Mouse (Mus musculus) heart, embryonic 16.5 days (tissue): ENCODE results near the gene Pla2g16. TPM values are rescaled to one million over a fixed set of nuclear protein-coding genes. Genes with fewer than 3 reads are reported as not detected.

Source experiments
- ATAC-seq: fragments of 200-750 bp; cut with Nextera tagmentation; replicated peaks from 2 replicates; pipeline ENCODE4 v1.8.0; 2017; ENCODE audit warnings: moderate number of reproducible peaks; ENCODE audit not compliant: insufficient read depth, low FRiP score; ENCODE audit errors: extremely low read depth
- H3K27ac ChIP-seq: fragments of 300-500 bp; sonication (generic); 2 replicates; pipeline ENCODE4 v1.5.1; 2014; ENCODE audit warnings: mild to moderate bottlenecking, low read length, control low read depth, moderate library complexity
- H3K27me3 ChIP-seq: fragments of 300-500 bp; sonication (generic); 2 replicates; pipeline ENCODE4 v1.6.1; 2014; ENCODE audit warnings: low read length, mixed read lengths; ENCODE audit not compliant: control insufficient read depth, insufficient read depth
- H3K36me3 ChIP-seq: fragments of 300-500 bp; sonication (generic); 2 replicates; pipeline ENCODE4 v1.6.1; 2014; ENCODE audit not compliant: control insufficient read depth, insufficient read depth
- H3K4me1 ChIP-seq: fragments of 300-500 bp; sonication (generic); 2 replicates; pipeline ENCODE4 v1.6.1; 2014; ENCODE audit warnings: low read length, mixed read lengths; ENCODE audit not compliant: control insufficient read depth, insufficient read depth
- H3K4me2 ChIP-seq: fragments of 300-500 bp; sonication (generic); 2 replicates; pipeline ENCODE4 v1.6.1; 2014; ENCODE audit warnings: low read depth, mild to moderate bottlenecking, control low read depth, low read length
- H3K4me3 ChIP-seq: fragments of 300-500 bp; sonication (generic); 2 replicates; pipeline ENCODE4 v1.5.1; 2014; ENCODE audit warnings: mild to moderate bottlenecking, control low read depth, low read length
- H3K9ac ChIP-seq: fragments of 300-500 bp; sonication (generic); 2 replicates; pipeline ENCODE4 v1.6.1; 2014; ENCODE audit warnings: low read length, control low read depth
- H3K9me3 ChIP-seq: fragments of 300-500 bp; sonication (generic); replicated peaks from 2 replicates; pipeline ENCODE4 v1.6.1; 2016; ENCODE audit warnings: low read length; ENCODE audit not compliant: control insufficient read depth
- WGBS: fragments of 180-500 bp; shearing (Covaris S2); extraction: QIAGEN DNeasy Blood & Tissue Kit; methylation state at CpG from one replicate; pipeline ENCODE4 v1.1.7; 2014; 5-methylcytosine and 5-hydroxymethylcytosine counted together
- polyA plus RNA-seq: library from polyadenylated mRNA; unstranded; fragments of >200 nt; fragmentation: Nextera tagmentation; extraction: Ambion mirVana; gene quantifications from 2 replicates; pipeline ENCODE4 v1.2.1, GENCODE M21; 2015

The Pla2g16 gene
- polyA plus RNA-seq, 1 experiment from 2014 or later, result 51.4 TPM

DNA sequence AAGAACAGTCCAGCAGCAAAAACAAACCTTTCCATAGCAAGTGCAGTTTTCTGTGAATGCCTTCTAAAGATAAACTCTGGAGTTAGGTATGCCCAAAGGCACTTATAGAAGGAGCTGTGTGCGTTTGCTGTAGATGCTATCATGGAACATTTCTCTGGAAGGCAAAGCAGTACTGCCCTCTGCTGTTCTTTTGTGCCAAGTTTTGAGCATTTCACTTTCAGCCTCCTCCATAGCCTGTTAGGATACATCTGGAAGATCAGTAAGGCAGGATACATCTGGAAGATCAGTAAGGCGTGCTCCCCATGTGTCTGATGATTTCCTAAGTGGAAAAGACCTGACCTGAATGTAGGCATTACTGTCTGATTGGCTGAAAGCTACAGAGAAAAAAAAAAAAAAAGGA, 38.3 kb downstream of the Pla2g16 start:
- Histone ChIP-seq H3K4me1 (peaks cover 4% of the 10 kb centered on the region), H3K4me3 (no peak overlapping the region), H3K9me3 (no peaks in the 10 kb centered on the region), H3K27ac (no peak overlapping the region), H3K36me3 (no peaks in the 10 kb centered on the region), H3K27me3 (no peaks in the 10 kb centered on the region), H3K4me2 (no peak overlapping the region), H3K9ac (no peak overlapping the region)
- whole genome bisulfite sequencing, result 7% methylated on average over 2 of the region's 2 CpGs
- no peak for ATAC-seq

DNA sequence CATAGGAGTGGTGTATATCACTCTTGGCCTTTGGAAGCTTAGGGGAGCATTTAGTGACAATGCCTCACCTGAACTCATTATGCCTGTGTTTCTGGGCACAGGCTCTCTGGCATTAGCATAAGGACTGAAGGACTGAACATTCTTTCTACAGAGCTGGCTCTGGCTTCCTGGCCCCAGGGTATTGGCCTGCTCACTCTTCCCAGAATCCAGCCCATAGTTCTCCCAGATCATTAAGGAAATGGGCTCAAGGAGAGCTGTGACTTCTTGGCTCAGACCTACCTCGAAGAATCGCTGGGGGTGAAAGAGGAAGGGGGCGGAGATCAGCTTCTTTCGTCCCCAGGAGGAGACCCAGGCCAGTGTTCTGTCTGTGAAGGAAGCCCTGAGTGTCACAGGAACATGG, 41.2 kb downstream of the Pla2g16 start:
- ATAC-seq, result no peak

DNA sequence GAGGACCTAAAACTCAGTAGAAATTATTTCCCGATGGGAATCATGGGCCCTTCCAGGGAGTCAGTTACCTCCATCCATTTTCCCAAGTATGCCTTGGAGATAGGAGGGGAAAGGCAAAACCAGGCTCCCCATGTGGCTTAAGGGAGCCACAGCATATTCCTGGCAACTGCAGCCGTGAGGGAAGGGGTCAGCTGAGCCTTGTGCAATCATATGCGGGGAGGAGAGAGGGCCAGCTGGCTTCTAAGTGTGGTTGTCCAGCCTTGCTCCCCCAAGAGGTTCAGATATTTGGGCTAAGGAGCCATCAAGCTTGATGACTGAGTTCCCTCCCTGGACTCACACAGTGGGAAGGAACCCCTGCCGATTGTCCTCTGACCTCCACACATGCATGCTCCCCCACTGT, 44.3 kb downstream of the Pla2g16 start:
- H3K27ac ChIP-seq, result no peak overlapping the region
- peaks cover 7% of the 10 kb centered on the region for H3K4me1 ChIP-seq
- H3K9ac ChIP-seq, result no peak overlapping the region
- H3K9me3 ChIP-seq, result no peaks in the 10 kb centered on the region
- 83% methylated on average over 4 of the region's 4 CpGs for WGBS
- H3K4me3 ChIP-seq, result no peak overlapping the region
- no peak for ATAC-seq
- H3K36me3 ChIP-seq, result no peaks in the 10 kb centered on the region
- H3K4me2 ChIP-seq, result no peak overlapping the region
- H3K27me3 ChIP-seq, result no peaks in the 10 kb centered on the region

More for the DNA sequence above, 41.2 kb downstream of the Pla2g16 start:
- Histone ChIP-seq H3K9me3 (no peaks in the 10 kb centered on the region), H3K36me3 (no peaks in the 10 kb centered on the region), H3K27me3 (no peaks in the 10 kb centered on the region), H3K27ac (no peak overlapping the region), H3K4me3 (no peak overlapping the region), H3K4me2 (no peak overlapping the region), H3K4me1 (no peaks in the 10 kb centered on the region), H3K9ac (no peak overlapping the region)
- 54% methylated on average over 4 of the region's 4 CpGs for WGBS

- 94% methylated on average over 10 of the region's 10 CpGs for WGBS
- no peak for ATAC-seq
- no peak overlapping the region for H3K4me2 ChIP-seq
Observed at GRCm38 (mm10) chr19:7604107-7604506, 46.8 kb downstream of the Pla2g16 start.

GRCm38 (mm10) chr19:7605013-7605412, 47.8 kb downstream of the Pla2g16 start:
- ATAC-seq, result no peak
- Histone ChIP-seq H3K4me1 (peaks cover 21% of the 10 kb centered on the region), H3K36me3 (no peaks in the 10 kb centered on the region)

More at GRCm38 (mm10) chr19:7604107-7604506, 46.8 kb downstream of the Pla2g16 start:
- Histone ChIP-seq H3K27ac (no peak overlapping the region), H3K36me3 (no peaks in the 10 kb centered on the region), H3K27me3 (no peaks in the 10 kb centered on the region), H3K4me1 (peaks cover 21% of the 10 kb centered on the region), H3K9me3 (no peaks in the 10 kb centered on the region), H3K9ac (no peak overlapping the region), H3K4me3 (no peak overlapping the region)

GRCm38 (mm10) chr19:7605930-7606783, 48.9 kb downstream of the Pla2g16 start:
- peaks cover 21% of the 10 kb centered on the region for H3K4me1 ChIP-seq
- H3K4me3 ChIP-seq, result peak overlapping the region; percentile 41
- H3K27ac ChIP-seq, result peak overlapping the region; percentile 15; the same call in 1 of the 2 replicates
- 7% methylated on average over 15 of the region's 15 CpGs for WGBS
- H3K4me2 ChIP-seq, result peak overlapping the region; percentile 75
- peak; percentile 55 for ATAC-seq
- H3K9me3 ChIP-seq, result no peaks in the 10 kb centered on the region
- H3K9ac ChIP-seq, result peak overlapping the region; percentile 65
- H3K27me3 ChIP-seq, result peaks cover 3% of the 10 kb centered on the region; the same call in 1 of the 2 replicates
- no peaks in the 10 kb centered on the region for H3K36me3 ChIP-seq

More at GRCm38 (mm10) chr19:7605013-7605412, 47.8 kb downstream of the Pla2g16 start:
- Histone ChIP-seq H3K27me3 (no peaks in the 10 kb centered on the region; the same call in 1 of the 2 replicates), H3K4me2 (no peak overlapping the region), H3K9me3 (no peaks in the 10 kb centered on the region), H3K9ac (no peak overlapping the region), H3K27ac (no peak overlapping the region), H3K4me3 (no peak overlapping the region)

DNA sequence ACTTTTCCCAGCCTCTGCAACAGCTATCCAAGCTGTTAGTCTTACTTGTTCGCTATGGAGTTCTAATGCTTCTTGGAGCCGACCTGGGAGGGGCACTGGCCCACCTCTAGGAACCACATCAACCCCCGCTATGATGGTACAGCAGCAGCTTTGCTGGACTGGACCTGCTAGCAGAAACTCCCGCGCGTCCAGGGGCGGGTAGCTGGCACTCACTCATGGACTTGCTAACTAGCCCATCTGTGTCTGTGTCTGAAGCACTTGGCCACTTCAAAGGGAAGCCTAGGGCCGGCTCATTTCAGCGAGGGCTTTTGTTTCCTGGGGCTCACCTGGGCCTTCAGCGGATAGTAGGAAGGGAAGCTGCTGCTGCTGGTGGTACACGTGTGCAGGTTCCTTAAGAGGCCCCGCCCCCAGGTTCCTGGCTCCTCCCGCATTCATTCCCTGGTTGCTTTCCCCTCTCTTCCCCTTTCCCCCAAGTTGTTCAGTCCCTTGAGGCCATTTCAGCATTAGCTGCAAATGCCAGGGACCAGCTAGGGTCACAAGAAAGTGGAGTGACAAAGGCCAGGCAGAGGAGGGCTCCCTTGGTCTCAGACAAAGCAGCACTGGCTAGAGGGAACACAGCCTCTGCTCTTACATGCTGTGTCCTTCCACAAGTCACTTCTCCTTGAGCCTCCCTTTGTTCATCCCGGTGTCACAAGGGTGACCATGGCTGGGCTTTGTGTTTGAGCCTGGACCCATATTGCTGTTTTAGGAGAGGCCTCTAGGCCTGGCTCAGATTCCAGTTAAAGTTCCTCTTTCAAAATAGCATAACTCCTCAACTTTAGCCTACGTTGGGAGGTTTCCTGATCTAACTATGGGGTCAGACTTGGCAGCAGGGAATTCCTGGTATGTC, 49.8 kb downstream of the Pla2g16 start, which contains the start of gene Lgals12:
Gene Lgals12, minus strand, starts transcription at position 393 of the 889 bp plus-strand sequence.
- Histone ChIP-seq H3K9ac (peak within 1 kb of the TSS; percentile 65), H3K4me3 (peak within 1 kb of the TSS; percentile 41), H3K27me3 (peaks cover 7% of the 10 kb centered on the region), H3K4me2 (peak within 1 kb of the TSS; percentile 75), H3K4me1 (peaks cover 24% of the 10 kb centered on the region), H3K9me3 (no peaks in the 10 kb centered on the region), H3K27ac (peak within 1 kb of the TSS; percentile 29), H3K36me3 (no peaks in the 10 kb centered on the region)
- peak; percentile 46; the same call in 1 of the 2 replicates for ATAC-seq
- WGBS, result 7% methylated on average over 15 of the region's 15 CpGs

- Histone ChIP-seq H3K9ac (no peak overlapping the region), H3K4me2 (no peak overlapping the region), H3K27me3 (peaks cover 7% of the 10 kb centered on the region), H3K9me3 (no peaks in the 10 kb centered on the region), H3K4me3 (no peak overlapping the region), H3K4me1 (peaks cover 26% of the 10 kb centered on the region), H3K36me3 (no peaks in the 10 kb centered on the region), H3K27ac (no peak overlapping the region)
- 68% methylated on average over 7 of the region's 7 CpGs for WGBS
- ATAC-seq, result 0 out of 2 replicates have a peak, but pooled peaks have one; percentile 14
Observed at GRCm38 (mm10) chr19:7607690-7608201, 50.5 kb downstream of the Pla2g16 start.
